Mouse (Mus musculus) midbrain, embryonic 11.5 days (tissue): ENCODE measurements around the gene Nlrp6. TPM values are rescaled to one million over a fixed set of nuclear protein-coding genes. Genes with fewer than 3 reads are reported as not detected.

Experiments used
- ATAC-seq: fragments of 200-750 bp; cut with Nextera tagmentation; 2 replicates; pipeline ENCODE4 v1.8.0; 2017; ENCODE audit warnings: moderate TSS enrichment, moderate library complexity; ENCODE audit not compliant: low FRiP score
- DNase-seq: peaks from one replicate; pipeline ENCODE4 v3.0.0; 2015; ENCODE audit warnings: low spot score; ENCODE audit errors: missing footprints
- H3K27ac ChIP-seq: fragments of 300-500 bp; sonication (generic); 2 replicates; pipeline ENCODE4 v1.5.1; 2014; ENCODE audit warnings: low read depth, low read length
- H3K27me3 ChIP-seq: fragments of 300-500 bp; sonication (generic); 2 replicates; pipeline ENCODE4 v1.6.1; 2014; ENCODE audit warnings: mild to moderate bottlenecking, low read length, moderate library complexity, mixed read lengths; ENCODE audit not compliant: control insufficient read depth, insufficient read depth
- H3K36me3 ChIP-seq: fragments of 300-500 bp; sonication (generic); 2 replicates; pipeline ENCODE4 v1.6.1; 2014; ENCODE audit warnings: mild to moderate bottlenecking, low read length, moderate library complexity, mixed read lengths; ENCODE audit not compliant: control insufficient read depth, insufficient read depth
- H3K4me1 ChIP-seq: fragments of 300-500 bp; sonication (generic); 2 replicates; pipeline ENCODE4 v1.6.1; 2014; ENCODE audit warnings: low read length; ENCODE audit not compliant: control insufficient read depth, insufficient read depth
- H3K4me2 ChIP-seq: fragments of 300-500 bp; sonication (generic); 2 replicates; pipeline ENCODE4 v1.6.1; 2014; ENCODE audit warnings: mild to moderate bottlenecking, moderate library complexity
- H3K4me3 ChIP-seq: fragments of 300-500 bp; sonication (generic); 2 replicates; pipeline ENCODE4 v1.5.1; 2014; ENCODE audit warnings: low read depth, low read length
- H3K9ac ChIP-seq: fragments of 300-500 bp; sonication (generic); 2 replicates; pipeline ENCODE4 v1.6.1; 2014; ENCODE audit warnings: low read length
- H3K9me3 ChIP-seq: fragments of 300-500 bp; sonication (generic); 2 replicates; pipeline ENCODE4 v1.6.1; 2016; ENCODE audit warnings: low read length; ENCODE audit not compliant: control insufficient read depth
- WGBS: fragments of 180-500 bp; shearing (Covaris S2); extraction: QIAGEN DNeasy Blood & Tissue Kit; methylation state at CpG from one replicate; pipeline ENCODE4 v1.1.7; 2014; 5-methylcytosine and 5-hydroxymethylcytosine counted together
- polyA plus RNA-seq: library from polyadenylated mRNA; unstranded; fragments of >200 nt; fragmentation: Nextera tagmentation; extraction: Ambion mirVana; gene quantifications from 2 replicates; pipeline ENCODE4 v1.2.1, GENCODE M21; 2014

Gene Nlrp6
- polyA plus RNA-seq, 1 experiment from 2014 or later, result 0.08 TPM

GRCm38 (mm10) chr7:140951051-140951450, 30.3 kb downstream of the Nlrp6 start:
- H3K27ac ChIP-seq, result no peak overlapping the region
- 49% methylated on average over 8 of the region's 8 CpGs for WGBS
- no peak for DNase-seq

GRCm38 (mm10) chr7:140951765-140952164, 31.1 kb downstream of the Nlrp6 start:
- ATAC-seq, result no peak
- H3K9me3 ChIP-seq, result no peaks in the 10 kb centered on the region
- H3K27ac ChIP-seq, result no peak overlapping the region
- no peak overlapping the region for H3K9ac ChIP-seq
- H3K4me2 ChIP-seq, result no peak overlapping the region
- no peaks in the 10 kb centered on the region for H3K36me3 ChIP-seq
- no peak overlapping the region for H3K4me3 ChIP-seq
- WGBS, result 78% methylated on average over 6 of the region's 6 CpGs
- no peaks in the 10 kb centered on the region; the same call in 1 of the 2 replicates for H3K27me3 ChIP-seq
- no peak for DNase-seq
- peaks cover 6% of the 10 kb centered on the region for H3K4me1 ChIP-seq

More at GRCm38 (mm10) chr7:140951051-140951450, 30.3 kb downstream of the Nlrp6 start:
- Histone ChIP-seq H3K4me2 (no peak overlapping the region), H3K36me3 (no peaks in the 10 kb centered on the region), H3K4me3 (no peak overlapping the region), H3K4me1 (peaks cover 5% of the 10 kb centered on the region), H3K9ac (no peak overlapping the region), H3K27me3 (no peaks in the 10 kb centered on the region; the same call in 1 of the 2 replicates), H3K9me3 (no peaks in the 10 kb centered on the region)
- ATAC-seq, result no peak

- H3K27me3 ChIP-seq, result no peaks in the 10 kb centered on the region; the same call in 1 of the 2 replicates
- peaks cover 6% of the 10 kb centered on the region for H3K4me1 ChIP-seq
- no peaks in the 10 kb centered on the region for H3K36me3 ChIP-seq
- no peak overlapping the region for H3K4me3 ChIP-seq
- no peak overlapping the region for H3K27ac ChIP-seq
- 92% methylated on average over 7 of the region's 7 CpGs for WGBS
- no peak overlapping the region for H3K9ac ChIP-seq
- DNase-seq (no peak), ATAC-seq (no peak)
- no peaks in the 10 kb centered on the region for H3K9me3 ChIP-seq
- H3K4me2 ChIP-seq, result no peak overlapping the region
Observed at GRCm38 (mm10) chr7:140952441-140952840, 31.7 kb downstream of the Nlrp6 start.

- Histone ChIP-seq H3K9me3 (no peaks in the 10 kb centered on the region), H3K36me3 (no peaks in the 10 kb centered on the region), H3K4me2 (no peak overlapping the region), H3K9ac (no peak overlapping the region), H3K4me3 (no peak overlapping the region), H3K27ac (no peak overlapping the region), H3K4me1 (peaks cover 6% of the 10 kb centered on the region), H3K27me3 (no peaks in the 10 kb centered on the region; the same call in 1 of the 2 replicates)
- ATAC-seq (no peak), DNase-seq (no peak)
- 86% methylated on average over 11 of the region's 11 CpGs for WGBS
Observed at GRCm38 (mm10) chr7:140953133-140953532, 32.4 kb downstream of the Nlrp6 start.

GRCm38 (mm10) chr7:140953800-140954732, 33.4 kb downstream of the Nlrp6 start:
- 68% methylated on average over 15 of the region's 15 CpGs for WGBS

GRCm38 (mm10) chr7:140954733-140955071, 34.0 kb downstream of the Nlrp6 start:
- no peak overlapping the region; the same call in 1 of the 2 replicates for H3K9ac ChIP-seq
- DNase-seq, result peak; percentile 85
- H3K4me3 ChIP-seq, result peak overlapping the region; percentile 31
- 14% methylated on average over 9 of the region's 9 CpGs for WGBS
- H3K36me3 ChIP-seq, result no peaks in the 10 kb centered on the region
- peak overlapping the region; percentile 42 for H3K4me2 ChIP-seq
- no peaks in the 10 kb centered on the region for H3K9me3 ChIP-seq
- H3K27ac ChIP-seq, result no peak overlapping the region
- H3K27me3 ChIP-seq, result no peaks in the 10 kb centered on the region; the same call in 1 of the 2 replicates
- ATAC-seq, result no peak
- H3K4me1 ChIP-seq, result peaks cover 9% of the 10 kb centered on the region

More at GRCm38 (mm10) chr7:140953800-140954732, 33.4 kb downstream of the Nlrp6 start:
- Histone ChIP-seq H3K9ac (no peak overlapping the region), H3K36me3 (no peaks in the 10 kb centered on the region), H3K27ac (no peak overlapping the region), H3K27me3 (no peaks in the 10 kb centered on the region; the same call in 1 of the 2 replicates), H3K4me1 (peaks cover 6% of the 10 kb centered on the region), H3K4me2 (peak overlapping the region; percentile 42), H3K9me3 (no peaks in the 10 kb centered on the region), H3K4me3 (peak overlapping the region; percentile 31; the same call in 1 of the 2 replicates)
- DNase-seq, result peak; percentile 77
- ATAC-seq, result no peak

GRCm38 (mm10) chr7:140955342-140955741, 34.6 kb downstream of the Nlrp6 start:
- peaks cover 9% of the 10 kb centered on the region for H3K4me1 ChIP-seq

GRCm38 (mm10) chr7:140955758-140956555, 35.3 kb downstream of the Nlrp6 start, which contains the start of the genes Gm45717 and Ifitm2:
Gene Gm45717, minus strand, starts transcription at chr7:140955937.
Gene Ifitm2, minus strand, starts transcription at chr7:140955987.
- no peaks in the 10 kb centered on the region; the same call in 1 of the 2 replicates for H3K27me3 ChIP-seq
- no peaks in the 10 kb centered on the region for H3K9me3 ChIP-seq
- ATAC-seq, result peak; percentile 33
- H3K4me1 ChIP-seq, result peaks cover 9% of the 10 kb centered on the region
- peak within 1 kb of the TSS; percentile 39 for H3K9ac ChIP-seq
- peak within 1 kb of the TSS; percentile 42 for H3K4me2 ChIP-seq
- peak within 1 kb of the TSS; percentile 31 for H3K4me3 ChIP-seq
- no peaks in the 10 kb centered on the region for H3K36me3 ChIP-seq
- DNase-seq, result peak; percentile 90
- H3K27ac ChIP-seq, result no peak within 1 kb of the TSS
- 16% methylated on average over 11 of the region's 11 CpGs for WGBS

More at GRCm38 (mm10) chr7:140955342-140955741, 34.6 kb downstream of the Nlrp6 start:
- Histone ChIP-seq H3K27ac (no peak overlapping the region), H3K4me2 (peak overlapping the region; percentile 42), H3K27me3 (no peaks in the 10 kb centered on the region; the same call in 1 of the 2 replicates), H3K36me3 (no peaks in the 10 kb centered on the region), H3K9ac (peak overlapping the region; percentile 39), H3K9me3 (no peaks in the 10 kb centered on the region), H3K4me3 (peak overlapping the region; percentile 31)
- peak; percentile 93 for DNase-seq
- ATAC-seq, result peak; percentile 53
- WGBS, result 8% methylated on average over 17 of the region's 17 CpGs
